Mouse (Mus musculus) megakaryocyte, embryonic 14.5 days (primary cell): ENCODE results near the gene Ripor2. TPM values are rescaled to one million over a fixed set of nuclear protein-coding genes. Genes with fewer than 3 reads are reported as not detected.

Source experiments
- H3K27me3 ChIP-seq: replicated peaks from 2 replicates; pipeline ENCODE3; 2012; ENCODE audit warnings: inconsistent platforms
- H3K36me3 ChIP-seq: replicated peaks from 2 replicates; pipeline ENCODE3; 2012; ENCODE audit warnings: low read length, inconsistent platforms, mixed read lengths
- H3K4me1 ChIP-seq: 2 replicates; pipeline ENCODE4 v1.6.1; 2012; ENCODE audit warnings: inconsistent platforms
- H3K4me3 ChIP-seq: replicated peaks from 2 replicates; pipeline ENCODE3; 2012; ENCODE audit warnings: moderate library complexity, mild to moderate bottlenecking, inconsistent platforms
- H3K9me3 ChIP-seq: 2 replicates; pipeline ENCODE4 v1.6.1; 2012; ENCODE audit warnings: inconsistent platforms
- FLI1 ChIP-seq: IDR thresholded peaks from 2 replicates; pipeline ENCODE4 v1.6.1; 2012; ENCODE audit warnings: low read length, inconsistent platforms, mixed read lengths
- GATA1 ChIP-seq: IDR thresholded peaks from 3 replicates; pipeline ENCODE4 v1.6.1; 2012; ENCODE audit warnings: mixed read lengths, low read length, inconsistent platforms, borderline replicate concordance
- polyA plus RNA-seq: library from polyadenylated mRNA; stranded (reverse); fragments of >175 nt; gene quantifications from 2 replicates; pipeline ENCODE4 v1.2.3, GENCODE M21; 2012; ENCODE audit warnings: low replicate concordance; ENCODE audit not compliant: insufficient read depth

Gene Ripor2
- polyA plus RNA-seq, 1 experiment = 12.6 TPM

- H3K9me3 ChIP-seq = 0 out of 2 replicates have a peak, but pooled peaks cover 4% of the 10 kb centered on the region
- H3K4me1 ChIP-seq = peaks cover 25% of the 10 kb centered on the region
- H3K36me3 ChIP-seq = peaks cover 94% of the 10 kb centered on the region
- no peak overlapping the region for H3K4me3 ChIP-seq
- TF ChIP-seq GATA1 = no peak
- TF ChIP-seq FLI1 = no peak
- H3K27me3 ChIP-seq = no peaks in the 10 kb centered on the region
Observed at GRCm38 (mm10) chr13:24716441-24716840, 134.5 kb downstream of the Ripor2 start.

- H3K27me3 ChIP-seq = no peaks in the 10 kb centered on the region
- peaks cover 94% of the 10 kb centered on the region for H3K36me3 ChIP-seq
- H3K4me1 ChIP-seq = peaks cover 22% of the 10 kb centered on the region
- 0 out of 2 replicates have a peak, but pooled peaks cover 4% of the 10 kb centered on the region for H3K9me3 ChIP-seq
- TF ChIP-seq GATA1 = no peak
- TF ChIP-seq FLI1 = no peak
- no peak overlapping the region for H3K4me3 ChIP-seq
Observed at GRCm38 (mm10) chr13:24717677-24718076, 135.7 kb downstream of the Ripor2 start.

GRCm38 (mm10) chr13:24721502-24721901, 139.5 kb downstream of the Ripor2 start:
- H3K36me3 ChIP-seq = peaks cover 90% of the 10 kb centered on the region

GRCm38 (mm10) chr13:24723699-24724394, 141.9 kb downstream of the Ripor2 start:
- no peaks in the 10 kb centered on the region for H3K9me3 ChIP-seq
- no peaks in the 10 kb centered on the region for H3K27me3 ChIP-seq
- no peak overlapping the region for H3K4me3 ChIP-seq
- no peak for TF ChIP-seq FLI1
- peaks cover 89% of the 10 kb centered on the region for H3K36me3 ChIP-seq
- peaks cover 7% of the 10 kb centered on the region for H3K4me1 ChIP-seq

More at GRCm38 (mm10) chr13:24721502-24721901, 139.5 kb downstream of the Ripor2 start:
- TF ChIP-seq GATA1 (no peak), FLI1 (no peak)
- H3K9me3 ChIP-seq = 0 out of 2 replicates have a peak, but pooled peaks cover 4% of the 10 kb centered on the region
- no peak overlapping the region for H3K4me3 ChIP-seq
- H3K27me3 ChIP-seq = no peaks in the 10 kb centered on the region
- peaks cover 15% of the 10 kb centered on the region for H3K4me1 ChIP-seq

GRCm38 (mm10) chr13:24724395-24724759, 142.4 kb downstream of the Ripor2 start:
- peaks cover 7% of the 10 kb centered on the region for H3K4me1 ChIP-seq
- TF ChIP-seq FLI1 (no peak), GATA1 (no peak)
- no peaks in the 10 kb centered on the region for H3K9me3 ChIP-seq
- H3K36me3 ChIP-seq = peaks cover 90% of the 10 kb centered on the region
- H3K4me3 ChIP-seq = no peak overlapping the region
- no peaks in the 10 kb centered on the region for H3K27me3 ChIP-seq

GRCm38 (mm10) chr13:24729128-24729527, 147.1 kb downstream of the Ripor2 start:
- peaks cover 3% of the 10 kb centered on the region; the same call in 1 of the 2 replicates for H3K4me1 ChIP-seq
- no peak overlapping the region for H3K4me3 ChIP-seq
- peaks cover 93% of the 10 kb centered on the region for H3K36me3 ChIP-seq
- no peaks in the 10 kb centered on the region for H3K9me3 ChIP-seq
- no peak for TF ChIP-seq FLI1
- no peak for TF ChIP-seq GATA1
- H3K27me3 ChIP-seq = no peaks in the 10 kb centered on the region

- Histone ChIP-seq H3K4me3 (no peak overlapping the region), H3K4me1 (peaks cover 7% of the 10 kb centered on the region; the same call in 1 of the 2 replicates), H3K27me3 (no peaks in the 10 kb centered on the region), H3K36me3 (peaks cover 82% of the 10 kb centered on the region), H3K9me3 (peaks cover 5% of the 10 kb centered on the region; the same call in 1 of the 2 replicates)
- no peak for TF ChIP-seq FLI1
- TF ChIP-seq GATA1 = no peak
Observed at GRCm38 (mm10) chr13:24734502-24734901, 152.5 kb downstream of the Ripor2 start.

- H3K4me3 ChIP-seq = no peak overlapping the region
- H3K36me3 ChIP-seq = peaks cover 72% of the 10 kb centered on the region
- no peaks in the 10 kb centered on the region for H3K27me3 ChIP-seq
- TF ChIP-seq FLI1 (no peak), GATA1 (no peak)
- H3K9me3 ChIP-seq = peaks cover 5% of the 10 kb centered on the region; the same call in 1 of the 2 replicates
- peaks cover 7% of the 10 kb centered on the region; the same call in 1 of the 2 replicates for H3K4me1 ChIP-seq
Observed at GRCm38 (mm10) chr13:24735608-24736131, 153.7 kb downstream of the Ripor2 start.

GRCm38 (mm10) chr13:24741028-24741427, 159.0 kb downstream of the Ripor2 start, which contains the start of gene Armh2:
TSS of gene Armh2 (plus strand) at chr13:24741232.
- no peak within 1 kb of the TSS for H3K4me3 ChIP-seq

GRCm38 (mm10) chr13:24747823-24748222, 165.8 kb downstream of the Ripor2 start:
- Histone ChIP-seq H3K9me3 (no peaks in the 10 kb centered on the region), H3K4me3 (no peak overlapping the region), H3K4me1 (no peaks in the 10 kb centered on the region), H3K36me3 (peaks cover 75% of the 10 kb centered on the region), H3K27me3 (no peaks in the 10 kb centered on the region)
- TF ChIP-seq FLI1 (no peak), GATA1 (no peak)

More at GRCm38 (mm10) chr13:24741028-24741427, 159.0 kb downstream of the Ripor2 start, which contains the start of gene Armh2:
- Histone ChIP-seq H3K9me3 (peaks cover 5% of the 10 kb centered on the region; the same call in 1 of the 2 replicates), H3K4me1 (peaks cover 7% of the 10 kb centered on the region; the same call in 1 of the 2 replicates), H3K27me3 (no peaks in the 10 kb centered on the region), H3K36me3 (peaks cover 55% of the 10 kb centered on the region)
- TF ChIP-seq FLI1 (no peak), GATA1 (no peak)
